Mouse (Mus musculus): ENCODE results near the gene Lmod2. TPM values are rescaled to one million over a fixed set of nuclear protein-coding genes. Genes with fewer than 3 reads are reported as not detected.

Gene Lmod2
- not detected for total RNA-seq (2023)

GRCm38 (mm10) chr6:24597500-24597899 is at the start of gene Lmod2:
Gene Lmod2, plus strand, starts transcription at chr6:24597762.

Other genes with a start within 250 kb of the Lmod2 start
- not detected for gene Iqub, start 82.7 kb upstream of the Lmod2 start, total RNA-seq (2023)
- 10 to 100 TPM; 41.4 to 43.8 TPM for gene Ndufa5, start 69.7 kb upstream of the Lmod2 start, total RNA-seq (2023)
- gene Asb15, start 69.6 kb upstream of the Lmod2 start, total RNA-seq (2023): not detected
- 10 to 100 TPM; 19.8 to 21.8 TPM for gene Wasl, start 67.2 kb downstream of the Lmod2 start, total RNA-seq (2023)
- gene Hyal6, start 135.5 kb downstream of the Lmod2 start, total RNA-seq (2023): not detected
- gene Hyal4, start 150.6 kb downstream of the Lmod2 start, total RNA-seq (2023): not detected
- gene Spam1, start 193.4 kb downstream of the Lmod2 start, total RNA-seq (2023): not detected

Data from neutrophil, adult 83 days (primary cell).